Mouse (Mus musculus): ENCODE results near the gene Ergic1.

DNA sequence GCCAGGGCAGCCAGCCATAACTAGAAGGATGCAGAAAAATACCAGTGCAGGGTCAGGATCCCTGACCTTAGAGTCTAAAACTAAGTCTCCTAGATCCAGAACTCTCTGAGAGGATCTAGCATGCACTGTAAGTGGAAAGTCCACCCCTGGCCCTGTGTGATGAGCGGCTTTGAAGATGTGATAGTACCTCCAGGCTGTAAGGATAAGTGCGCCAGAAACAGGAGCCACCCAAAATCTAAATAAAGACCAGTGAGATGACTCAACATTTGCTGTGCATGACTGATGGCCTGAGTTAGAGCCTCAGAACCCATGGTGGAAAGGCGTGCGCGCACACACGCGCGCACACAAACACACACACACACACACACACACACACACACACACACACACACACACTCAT is 47.6 kb downstream of the Ergic1 start:
- TF ChIP-seq POLR2A (IDR thresholded peaks at IDR 0.05; ENCODE audit: borderline replicate concordance, low read depth, low read length) = no peak
- TF ChIP-seq CTCF (IDR thresholded peaks at IDR 0.05; ENCODE audit: low read depth, low read length) = no peak
